Mouse (Mus musculus) midbrain, postnatal 0 days (tissue): ENCODE results near the gene Sele. TPM values are rescaled to one million over a fixed set of nuclear protein-coding genes. Genes with fewer than 3 reads are reported as not detected.
A peak's percentile ranks its signal among the peaks of the same experiment; 100 is the strongest.

Experiments
- ATAC-seq: fragments of 200-750 bp; cut with Nextera tagmentation; 2 replicates; pipeline ENCODE4 v1.8.0; 2017; ENCODE audit warnings: moderate number of reproducible peaks, mild to moderate bottlenecking, moderate TSS enrichment, moderate library complexity; ENCODE audit not compliant: low FRiP score
- DNase-seq: peaks from one replicate; pipeline ENCODE4 v3.0.0-alpha.2; 2015; ENCODE audit warnings: low spot score
- H3K27ac ChIP-seq: fragments of 300-500 bp; sonication (generic); 2 replicates; pipeline ENCODE4 v1.5.1; 2014; ENCODE audit warnings: low read depth, mild to moderate bottlenecking, low read length, mixed read lengths
- H3K27me3 ChIP-seq: fragments of 300-500 bp; sonication (generic); 2 replicates; pipeline ENCODE4 v1.6.1; 2014; ENCODE audit warnings: low read length, control low read depth, mixed read lengths; ENCODE audit not compliant: insufficient read depth
- H3K36me3 ChIP-seq: fragments of 300-500 bp; sonication (generic); 2 replicates; pipeline ENCODE4 v1.6.1; 2014; ENCODE audit warnings: low read length, control low read depth, mixed read lengths; ENCODE audit not compliant: insufficient read depth
- H3K4me1 ChIP-seq: fragments of 300-500 bp; sonication (generic); 2 replicates; pipeline ENCODE4 v1.6.1; 2014; ENCODE audit warnings: mild to moderate bottlenecking, control low read depth, antibody characterized with exemption, low read length, mixed read lengths; ENCODE audit not compliant: insufficient read depth
- H3K4me2 ChIP-seq: fragments of 300-500 bp; sonication (generic); 2 replicates; pipeline ENCODE4 v1.6.1; 2014; ENCODE audit warnings: low read depth, mild to moderate bottlenecking, low read length, mixed read lengths; ENCODE audit not compliant: poor library complexity, severe bottlenecking
- H3K4me3 ChIP-seq: fragments of 300-500 bp; sonication (generic); 2 replicates; pipeline ENCODE4 v1.5.1; 2014; ENCODE audit warnings: low read depth, mild to moderate bottlenecking, low read length, moderate library complexity
- H3K9ac ChIP-seq: fragments of 300-500 bp; sonication (generic); replicated peaks from 2 replicates; pipeline ENCODE4 v1.6.1; 2014; ENCODE audit warnings: mild to moderate bottlenecking, low read length, moderate library complexity, mixed read lengths; ENCODE audit not compliant: poor library complexity, severe bottlenecking
- H3K9me3 ChIP-seq: fragments of 300-500 bp; sonication (generic); 2 replicates; pipeline ENCODE4 v1.6.1; 2016; ENCODE audit warnings: low read length, control low read depth
- CTCF ChIP-seq: IDR thresholded peaks from 2 replicates; pipeline ENCODE4 v1.5.1; 2016; ENCODE audit warnings: antibody characterized with exemption, mild to moderate bottlenecking
- WGBS: fragments of 180-500 bp; shearing (Covaris S2); extraction: QIAGEN DNeasy Blood & Tissue Kit; methylation state at CpG from one replicate; pipeline ENCODE4 v1.1.7; 2014; 5-methylcytosine and 5-hydroxymethylcytosine counted together
- polyA plus RNA-seq: library from polyadenylated mRNA; unstranded; fragments of >200 nt; fragmentation: Nextera tagmentation; extraction: Ambion mirVana; gene quantifications from 2 replicates; pipeline ENCODE4 v1.2.1, GENCODE M21; 2015
- total RNA-seq: library from RNA; depleted of rRNA; stranded (reverse); fragments of >200 nt; gene quantifications from 2 replicates; pipeline ENCODE4 v1.2.3, GENCODE M21; 2014

Sele gene
- total and polyA plus RNA-seq, 2 experiments from 2014 or later, result not detected

- no peaks in the 10 kb centered on the region for H3K36me3 ChIP-seq
- no peaks in the 10 kb centered on the region for H3K27me3 ChIP-seq
- no peak overlapping the region for H3K9ac ChIP-seq
- H3K4me1 ChIP-seq, result no peaks in the 10 kb centered on the region
- no peak for DNase-seq
- 57% methylated on average over 3 of the region's 3 CpGs for WGBS
- no peak overlapping the region for H3K4me2 ChIP-seq
- no peak for ATAC-seq
- no peaks in the 10 kb centered on the region for H3K9me3 ChIP-seq
- H3K4me3 ChIP-seq, result no peak overlapping the region
- no peak overlapping the region for H3K27ac ChIP-seq
- TF ChIP-seq CTCF, result no peak
These were observed 4.5 kb upstream of the Sele start for GRCm38 (mm10) chr1:164043549-164043948.

GRCm38 (mm10) chr1:164053561-164053960, 5.5 kb downstream of the Sele start:
- Histone ChIP-seq H3K9ac (no peak overlapping the region), H3K4me1 (no peaks in the 10 kb centered on the region), H3K4me3 (no peak overlapping the region), H3K36me3 (no peaks in the 10 kb centered on the region), H3K4me2 (no peak overlapping the region), H3K27me3 (no peaks in the 10 kb centered on the region), H3K27ac (no peak overlapping the region), H3K9me3 (no peaks in the 10 kb centered on the region)
- DNase-seq (no peak), ATAC-seq (no peak)
- WGBS, result 95% methylated on average over 9 of the region's 9 CpGs
- TF ChIP-seq CTCF, result no peak

GRCm38 (mm10) chr1:164054800-164055199, 6.8 kb downstream of the Sele start:
- H3K9ac ChIP-seq, result no peak overlapping the region
- H3K4me2 ChIP-seq, result no peak overlapping the region
- no peaks in the 10 kb centered on the region for H3K27me3 ChIP-seq
- H3K4me1 ChIP-seq, result no peaks in the 10 kb centered on the region
- H3K4me3 ChIP-seq, result no peak overlapping the region
- no peaks in the 10 kb centered on the region for H3K36me3 ChIP-seq
- 42% methylated on average over 2 of the region's 2 CpGs for WGBS
- H3K9me3 ChIP-seq, result no peaks in the 10 kb centered on the region
- H3K27ac ChIP-seq, result no peak overlapping the region
- DNase-seq, result no peak
- ATAC-seq, result no peak
- TF ChIP-seq CTCF, result peak; percentile 27

GRCm38 (mm10) chr1:164060071-164060470, 12.0 kb downstream of the Sele start:
- ATAC-seq, result no peak
- WGBS, result 91% methylated on average over 4 of the region's 4 CpGs
- H3K4me3 ChIP-seq, result no peak overlapping the region

GRCm38 (mm10) chr1:164061278-164061677, 13.2 kb downstream of the Sele start:
- ATAC-seq, result no peak
- H3K4me3 ChIP-seq, result no peak overlapping the region
- no peaks in the 10 kb centered on the region for H3K36me3 ChIP-seq
- DNase-seq, result peak; percentile 8
- H3K9me3 ChIP-seq, result no peaks in the 10 kb centered on the region
- no peak overlapping the region for H3K4me2 ChIP-seq
- TF ChIP-seq CTCF, result peak; percentile 54
- no peak overlapping the region for H3K9ac ChIP-seq
- WGBS, result 52% methylated on average over 4 of the region's 4 CpGs
- no peaks in the 10 kb centered on the region for H3K27me3 ChIP-seq
- H3K27ac ChIP-seq, result no peak overlapping the region
- H3K4me1 ChIP-seq, result no peaks in the 10 kb centered on the region

More at GRCm38 (mm10) chr1:164060071-164060470, 12.0 kb downstream of the Sele start:
- Histone ChIP-seq H3K9me3 (no peaks in the 10 kb centered on the region), H3K9ac (no peak overlapping the region), H3K36me3 (no peaks in the 10 kb centered on the region), H3K27me3 (no peaks in the 10 kb centered on the region), H3K4me2 (no peak overlapping the region), H3K27ac (no peak overlapping the region), H3K4me1 (no peaks in the 10 kb centered on the region)
- no peak for DNase-seq
- no peak for TF ChIP-seq CTCF

- Histone ChIP-seq H3K9me3 (no peaks in the 10 kb centered on the region), H3K27ac (no peak within 1 kb of the TSS), H3K36me3 (no peaks in the 10 kb centered on the region), H3K27me3 (no peaks in the 10 kb centered on the region), H3K4me1 (no peaks in the 10 kb centered on the region), H3K4me2 (no peak within 1 kb of the TSS), H3K4me3 (no peak within 1 kb of the TSS), H3K9ac (no peak within 1 kb of the TSS)
- WGBS, result 86% methylated on average over 4 of the region's 4 CpGs
- DNase-seq (no peak), ATAC-seq (no peak)
- TF ChIP-seq CTCF, result no peak
These were observed 13.9 kb downstream of the Sele start, which contains the start of gene Sell for GRCm38 (mm10) chr1:164061925-164062324. TSS of gene Sell (plus strand) at chr1:164061982.
